Mouse (Mus musculus): ENCODE measurements around the gene Psmd14.

Psmd14 gene

GRCm38 (mm10) chr2:61764470-61765105 lies 53.1 kb downstream of the Psmd14 start:
- no peak for DNase-seq

- no peak for DNase-seq
Observed at GRCm38 (mm10) chr2:61765526-61765925, 54.0 kb downstream of the Psmd14 start.

- no peak for DNase-seq
Observed at GRCm38 (mm10) chr2:61780794-61781193, 69.3 kb downstream of the Psmd14 start.

GRCm38 (mm10) chr2:61794960-61795359 lies 83.5 kb downstream of the Psmd14 start:
- no peak for DNase-seq

GRCm38 (mm10) chr2:61798048-61798447 lies 86.6 kb downstream of the Psmd14 start:
- no peak for DNase-seq

- no peak for DNase-seq
Observed at GRCm38 (mm10) chr2:61802656-61803251, 91.3 kb downstream of the Psmd14 start, which contains the start of gene Tbr1. Gene Tbr1, plus strand, starts transcription at chr2:61802930.

- DNase-seq = no peak
Observed at GRCm38 (mm10) chr2:61803443-61804367, 92.2 kb downstream of the Psmd14 start.

GRCm38 (mm10) chr2:61804382-61804840 lies 92.9 kb downstream of the Psmd14 start:
- DNase-seq = no peak

- DNase-seq = no peak
Observed at GRCm38 (mm10) chr2:61804841-61805540, 93.5 kb downstream of the Psmd14 start.

GRCm38 (mm10) chr2:61805541-61806345 lies 94.2 kb downstream of the Psmd14 start:
- DNase-seq = peak in 1 of 2 experiments; percentile 4

GRCm38 (mm10) chr2:61806346-61806825 lies 94.9 kb downstream of the Psmd14 start:
- no peak for DNase-seq

- DNase-seq = peak in 1 of 2 experiments; percentile 9
Observed at GRCm38 (mm10) chr2:61807151-61807550, 95.7 kb downstream of the Psmd14 start.

- DNase-seq = no peak
Observed at GRCm38 (mm10) chr2:61807781-61808180, 96.3 kb downstream of the Psmd14 start.

- no peak for DNase-seq
Observed at GRCm38 (mm10) chr2:61808776-61809175, 97.3 kb downstream of the Psmd14 start.

- DNase-seq = no peak
Observed at GRCm38 (mm10) chr2:61809381-61809780, 97.9 kb downstream of the Psmd14 start.

GRCm38 (mm10) chr2:61810751-61811150 lies 99.3 kb downstream of the Psmd14 start:
- DNase-seq = no peak

- DNase-seq = no peak
Observed at GRCm38 (mm10) chr2:61811163-61811506, 99.6 kb downstream of the Psmd14 start.

GRCm38 (mm10) chr2:61811507-61812421 lies 100.3 kb downstream of the Psmd14 start:
- peak in 1 of 2 experiments; percentile 15 for DNase-seq

GRCm38 (mm10) chr2:61812536-61812935 lies 101.0 kb downstream of the Psmd14 start:
- DNase-seq = no peak

- DNase-seq = no peak
Observed at GRCm38 (mm10) chr2:61813106-61813505, 101.6 kb downstream of the Psmd14 start.

GRCm38 (mm10) chr2:61813521-61813920 lies 102.0 kb downstream of the Psmd14 start:
- DNase-seq = no peak
